Mouse (Mus musculus) CH12F3 (cell line): ENCODE measurements around the gene Prkg1.

ENCODE experiments used
- in situ Hi-C: fragments of 300-500 bp; cut with MboI; formaldehyde crosslinking; loops from 2 replicates; pipeline ENCODE4 v1.14.3; 2020; ENCODE audit warnings: low sequenced_read_pairs

Gene Prkg1

GRCm38 (mm10) chr19:31764801-31765340 is at the start of gene Prkg1:
TSS of gene Prkg1 (minus strand) at chr19:31765033.
- in situ Hi-C loops = no loop called here

GRCm38 (mm10) chr19:31813087-31813486 is 48.3 kb upstream of the Prkg1 start:
- in situ Hi-C loops = no loop called here

- in situ Hi-C loops = no loop called here
Observed at GRCm38 (mm10) chr19:31811371-31811770, 46.5 kb upstream of the Prkg1 start.

DNA sequence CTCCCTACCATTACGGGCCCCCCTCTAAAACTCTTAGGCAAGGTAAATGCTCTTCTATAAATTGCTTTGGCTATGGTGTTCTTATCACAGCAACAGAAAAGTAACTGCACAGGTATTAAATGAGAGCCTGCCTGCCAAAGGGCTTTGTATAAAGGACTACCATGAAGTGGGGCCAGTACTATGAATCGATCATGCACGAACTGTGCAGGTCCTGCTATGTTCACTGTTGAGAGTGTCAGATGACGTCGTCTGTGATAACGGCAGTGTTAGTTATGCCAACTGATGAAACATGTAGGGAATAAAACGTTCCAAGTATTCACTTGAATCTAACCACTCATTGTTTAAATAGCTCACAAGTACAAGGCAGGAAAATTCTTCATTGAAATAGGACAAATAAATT is 40.6 kb upstream of the Prkg1 start:
- in situ Hi-C loops = no loop called here

GRCm38 (mm10) chr19:31795485-31796046 is 30.7 kb upstream of the Prkg1 start:
- in situ Hi-C loops = no loop called here

DNA sequence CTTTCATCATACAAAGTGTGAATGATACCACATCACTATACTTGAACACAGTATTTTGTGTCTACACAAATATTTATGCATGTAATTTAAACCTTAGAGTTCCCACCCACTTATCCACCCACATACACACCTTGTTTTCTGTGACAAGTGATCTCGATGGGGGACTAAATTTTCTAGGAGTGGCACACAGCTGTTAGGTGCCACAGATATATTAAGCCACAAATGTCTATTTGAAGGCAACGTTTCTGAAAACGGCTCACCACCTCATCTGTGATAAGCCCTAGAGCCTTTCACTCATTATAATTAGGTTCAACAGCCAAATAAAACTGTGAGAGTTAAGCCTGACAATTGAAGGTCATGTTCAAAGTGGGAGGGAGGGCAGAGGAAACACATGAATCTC is 26.9 kb upstream of the Prkg1 start:
- in situ Hi-C loops = no loop called here

DNA sequence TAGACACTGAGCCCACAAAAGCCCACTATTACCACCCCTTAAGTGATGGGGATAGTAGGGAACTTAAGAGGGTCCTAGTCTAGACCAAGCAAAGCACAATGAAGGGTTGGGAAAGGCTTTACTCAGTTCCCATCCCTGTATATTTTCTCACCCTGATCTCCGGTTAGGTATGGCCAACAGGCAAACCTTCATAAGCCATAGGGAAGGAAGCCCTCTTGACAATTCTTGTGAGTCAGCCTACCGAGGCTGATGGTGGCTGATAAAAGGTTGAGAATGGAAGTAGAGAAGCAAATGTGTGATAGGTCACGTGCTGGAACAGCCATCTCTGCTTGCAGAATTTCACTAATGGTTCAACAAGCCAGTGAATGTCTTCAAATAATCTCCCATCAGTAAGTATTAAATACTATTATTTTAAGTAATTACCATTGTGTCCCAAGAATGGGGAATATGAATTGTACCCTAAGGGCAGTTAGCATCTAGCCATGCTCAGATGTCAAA is 16.7 kb upstream of the Prkg1 start:
- in situ Hi-C loops = no loop called here

DNA sequence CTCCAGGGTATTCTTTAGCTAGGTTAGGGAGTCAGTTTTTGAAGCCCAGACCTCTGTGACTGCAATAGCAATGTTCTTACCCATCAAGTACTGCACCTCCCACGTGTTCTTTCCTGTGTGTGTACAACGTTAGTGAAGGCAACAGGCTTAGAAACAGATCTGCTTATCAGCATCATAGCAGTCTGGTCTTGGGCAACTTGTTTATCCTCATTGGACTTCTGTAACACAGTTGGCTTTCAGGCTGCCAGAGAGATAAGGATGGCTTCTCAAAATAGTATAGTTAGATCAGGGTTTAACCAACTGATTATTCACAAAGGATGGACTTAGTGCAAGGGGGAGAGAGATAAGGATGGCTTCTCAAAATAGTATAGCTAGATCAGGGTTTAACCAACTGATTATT is 16.2 kb upstream of the Prkg1 start:
- in situ Hi-C loops = no loop called here

DNA sequence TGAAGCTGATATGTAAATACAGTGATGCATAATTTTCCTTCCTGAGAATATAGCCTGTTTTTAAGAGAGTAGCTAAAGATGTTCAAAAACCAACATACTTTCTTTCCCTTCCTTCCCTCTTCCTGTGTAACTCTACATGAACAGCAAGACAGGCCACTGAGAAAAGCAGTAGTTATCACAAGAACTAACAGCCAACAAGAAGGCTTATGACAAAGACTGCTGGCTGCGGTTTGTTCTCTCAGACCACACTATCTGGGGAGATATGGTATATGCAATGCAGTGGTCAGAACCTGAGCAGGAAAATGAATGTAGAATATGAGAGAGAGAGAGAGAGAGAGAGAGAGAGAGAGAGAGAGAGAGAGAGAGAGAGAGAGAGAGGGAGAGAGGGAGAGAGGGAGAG is 15.4 kb upstream of the Prkg1 start:
- in situ Hi-C loops = no loop called here

DNA sequence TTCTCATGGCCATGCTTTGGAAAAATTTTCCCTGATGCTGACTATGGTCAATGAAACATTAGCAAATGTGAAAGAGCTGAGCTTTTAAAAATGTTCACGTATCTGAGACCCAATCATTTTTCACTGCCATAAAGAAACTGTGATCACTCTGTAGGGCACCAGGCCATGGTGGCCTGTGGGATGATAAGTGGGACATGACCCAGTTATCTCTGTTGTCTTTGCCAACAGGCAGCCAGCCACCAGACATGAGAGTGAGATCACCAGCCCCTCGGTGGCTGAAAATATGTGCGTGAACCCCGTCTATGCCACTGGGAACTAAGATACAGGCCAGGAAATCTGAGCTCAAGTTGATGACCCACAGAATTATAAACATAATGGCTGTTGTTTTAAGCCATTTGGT is 14.2 kb upstream of the Prkg1 start:
- in situ Hi-C loops = no loop called here

GRCm38 (mm10) chr19:31767004-31767403 is 2.2 kb upstream of the Prkg1 start:
- in situ Hi-C loops = no loop called here

DNA sequence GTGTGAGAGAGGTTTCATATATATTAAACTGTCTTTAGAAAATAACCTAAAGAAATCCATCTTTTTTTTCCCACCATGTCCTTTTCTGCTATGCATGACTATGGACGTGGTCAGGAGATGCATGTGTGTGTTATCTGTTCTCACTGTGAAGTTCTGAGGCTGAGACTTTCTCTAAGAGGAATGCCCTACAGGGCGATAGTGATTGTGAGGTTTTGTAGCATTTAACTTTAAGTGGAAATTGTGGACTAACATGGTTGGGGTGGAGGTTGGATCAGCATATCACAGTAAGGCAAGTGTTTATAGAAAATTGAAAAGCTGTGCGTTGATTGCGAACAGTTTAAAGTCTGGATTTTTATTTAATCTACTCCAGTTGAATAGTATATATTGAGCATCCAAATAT is 618 bp upstream of the Prkg1 start:
- in situ Hi-C loops = no loop called here

- in situ Hi-C loops = no loop called here
Observed at GRCm38 (mm10) chr19:31763951-31764800, 657 bp downstream of the Prkg1 start.

GRCm38 (mm10) chr19:31763246-31763821 is 1.5 kb downstream of the Prkg1 start:
- in situ Hi-C loops = no loop called here

DNA sequence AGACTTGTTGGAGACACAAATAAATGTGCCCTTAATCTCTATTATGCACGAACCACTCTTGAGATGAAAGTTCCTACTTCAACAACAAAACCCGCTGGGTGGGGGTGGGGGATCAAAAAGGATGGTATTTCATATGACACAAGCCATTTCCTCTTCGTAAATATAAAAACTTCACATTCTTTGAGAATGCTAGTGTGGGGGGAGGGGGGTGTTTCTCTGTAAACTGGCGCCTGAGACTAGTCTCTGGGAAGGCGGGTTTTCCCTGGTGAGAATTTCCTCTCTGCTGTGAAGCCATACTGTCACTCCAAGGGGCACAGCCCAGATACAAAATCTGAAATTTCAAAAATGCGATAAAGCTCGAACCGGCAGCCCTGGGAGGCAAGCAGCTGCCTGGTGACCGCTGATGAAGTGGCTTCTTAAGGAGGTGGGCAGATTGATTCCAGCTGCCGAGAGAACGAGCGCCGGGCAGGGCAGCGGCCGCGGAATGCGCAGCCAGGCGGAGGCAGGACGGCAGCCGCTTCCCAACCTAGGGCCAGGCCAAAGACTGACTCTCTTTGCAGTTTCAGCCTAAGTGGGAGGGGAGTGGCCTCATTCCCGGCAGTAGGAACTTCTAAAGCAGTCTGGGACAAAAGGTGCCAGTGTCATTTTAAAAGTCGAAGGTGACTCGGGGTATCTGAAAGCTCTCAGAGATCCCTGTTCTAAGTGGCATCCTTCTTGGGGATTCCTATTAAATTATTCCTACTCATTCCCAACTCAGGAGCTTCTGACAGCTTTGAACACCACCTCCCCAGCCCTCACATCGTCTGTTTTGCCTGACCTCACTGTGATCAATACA is 2.2 kb downstream of the Prkg1 start:
- in situ Hi-C loops = no loop called here

- in situ Hi-C loops = no loop called here
Observed at GRCm38 (mm10) chr19:31759855-31760254, 5.0 kb downstream of the Prkg1 start.

DNA sequence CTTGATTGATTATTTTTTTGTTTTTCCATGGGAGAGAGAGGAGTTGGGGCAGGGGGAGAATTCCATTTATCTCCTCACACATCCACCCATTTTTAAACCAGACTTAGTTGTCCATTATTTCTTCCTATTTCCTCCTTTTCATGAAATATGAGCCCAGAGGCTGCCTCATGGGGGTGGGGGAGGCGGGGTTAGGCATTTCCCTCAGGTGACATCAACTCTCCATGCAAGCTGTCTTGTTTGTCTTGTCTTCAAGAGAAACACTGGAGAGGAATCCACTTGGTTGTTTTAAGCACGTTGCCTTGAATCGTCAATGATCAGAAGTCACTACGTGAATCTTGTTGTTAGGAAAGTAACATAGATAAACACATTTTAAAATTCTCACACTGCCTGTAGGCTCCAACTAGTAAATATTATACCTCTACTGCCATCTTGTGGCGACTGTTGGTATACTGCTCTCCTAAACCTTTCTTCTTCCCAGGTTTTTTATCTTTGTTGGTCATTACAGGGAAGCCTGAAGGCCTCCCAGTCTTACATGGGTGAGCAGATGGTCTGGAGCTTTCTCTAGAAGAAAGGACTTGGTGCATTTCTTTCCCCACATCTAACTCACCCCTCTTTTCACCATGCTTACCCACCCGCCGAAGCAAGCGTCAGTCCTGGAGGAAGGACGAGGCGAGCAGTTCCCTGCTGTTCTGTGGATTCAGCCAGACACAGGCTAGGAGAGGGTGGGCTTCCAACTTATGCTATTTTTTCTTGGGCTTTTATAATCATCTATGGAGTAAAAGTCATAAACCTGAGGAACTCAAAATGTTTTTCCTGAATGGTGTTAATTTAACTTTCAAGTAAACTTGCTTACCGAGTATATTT is 8.7 kb downstream of the Prkg1 start:
- in situ Hi-C loops = no loop called here

- in situ Hi-C loops = no loop called here
Observed at GRCm38 (mm10) chr19:31754642-31755287, 10.1 kb downstream of the Prkg1 start.

DNA sequence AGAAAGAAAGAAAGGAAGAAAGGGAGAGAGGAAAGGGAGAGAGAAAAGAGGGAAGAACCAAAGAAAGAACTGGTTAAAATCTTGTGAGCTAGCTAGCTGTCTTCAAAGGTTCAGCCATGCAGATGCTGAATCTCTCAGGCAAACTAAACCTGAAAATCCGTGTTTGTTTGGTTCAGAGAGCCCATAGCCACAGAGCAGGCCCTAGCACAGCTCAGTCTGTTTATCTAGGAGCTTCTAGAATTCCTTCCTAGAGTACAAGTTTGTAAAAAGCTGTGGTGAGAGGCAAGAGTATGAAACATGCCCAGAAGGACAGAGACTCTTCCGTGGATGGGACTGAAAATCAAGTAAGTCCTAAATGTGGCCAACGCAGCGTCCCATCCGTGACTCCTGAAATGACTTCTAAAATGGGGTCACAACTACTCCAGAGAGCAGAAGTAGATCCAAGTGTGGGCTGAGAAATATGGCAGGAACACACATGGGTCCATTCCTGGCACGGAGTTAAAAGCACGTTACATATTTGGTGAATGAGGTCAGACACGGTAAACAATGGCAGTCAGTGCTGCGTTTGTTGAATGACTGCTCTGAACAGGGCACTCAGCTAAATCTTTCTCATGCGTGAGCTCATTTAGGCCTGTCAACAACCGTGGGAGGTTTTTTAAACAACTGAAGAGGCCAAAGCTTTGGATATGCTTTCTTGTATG is 13.7 kb downstream of the Prkg1 start:
- in situ Hi-C loops = no loop called here
